Mouse (Mus musculus): ENCODE results near the gene Hspb9. TPM values are rescaled to one million over a fixed set of nuclear protein-coding genes. Genes with fewer than 3 reads are reported as not detected.

Gene Hspb9
- polyA plus RNA-seq, 1 experiment from 2014 or later, result 0.34 TPM

DNA sequence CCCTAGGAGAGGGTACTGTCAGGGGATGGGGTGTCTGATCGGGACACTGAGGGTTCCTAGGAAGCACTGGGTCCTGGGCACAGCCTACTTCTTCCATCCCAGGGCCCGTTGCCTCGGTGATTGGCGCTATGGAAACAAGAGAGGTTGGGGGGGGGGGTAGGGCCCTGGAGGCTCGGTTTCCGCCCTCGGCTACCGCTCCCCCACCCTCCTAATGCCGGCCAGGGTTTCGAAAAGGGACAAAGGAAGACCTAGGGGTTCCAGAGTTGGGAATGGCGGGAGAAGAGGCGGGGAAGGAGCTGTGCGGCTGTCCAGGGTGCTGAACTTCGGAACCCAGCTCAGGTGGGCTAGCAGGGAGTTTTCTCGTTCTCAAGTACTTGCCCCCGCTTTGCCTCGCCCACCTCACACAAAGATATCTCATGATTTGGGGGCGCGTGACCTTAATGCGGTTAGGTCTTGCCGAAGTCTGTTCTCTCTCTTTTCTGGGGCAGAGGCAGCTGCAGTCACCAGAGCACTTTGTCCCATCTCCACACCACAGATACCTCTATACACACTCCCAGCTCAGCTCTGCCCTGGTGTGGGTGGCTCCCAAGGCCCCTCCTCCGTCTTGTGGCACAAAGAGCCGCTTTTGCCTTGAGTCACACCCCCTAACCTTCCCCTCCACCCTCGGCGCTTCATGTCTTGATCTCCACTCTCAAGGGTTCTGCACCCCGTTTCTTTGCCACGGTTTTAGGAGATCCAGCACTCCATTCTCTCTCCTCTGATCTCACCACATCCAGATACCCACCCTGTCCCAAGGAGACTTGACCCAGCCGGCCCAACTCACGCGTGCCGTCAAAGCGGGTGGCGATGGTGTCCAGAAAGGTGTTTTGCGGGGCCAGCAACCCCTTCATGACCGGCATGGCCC, 45.3 kb downstream of the Hspb9 start:
- H3K36me3 ChIP-seq (ENCODE audit: control insufficient read depth, insufficient read depth, low read length), result peaks cover 8% of the 10 kb centered on the region
- no peaks in the 10 kb centered on the region for H3K9me3 ChIP-seq (ENCODE audit: control insufficient read depth, low read length)
- ATAC-seq, result peak; percentile 51
- peak overlapping the region; percentile 75 for H3K9ac ChIP-seq (ENCODE audit: low read depth, low read length)
- H3K27me3 ChIP-seq (replicated peaks; ENCODE audit: control insufficient read depth, insufficient read depth, low read length), result no peaks in the 10 kb centered on the region
- peak overlapping the region; percentile 81 for H3K4me2 ChIP-seq (ENCODE audit: low read length)
- H3K4me1 ChIP-seq (ENCODE audit: control insufficient read depth, insufficient read depth, low read depth, low read length), result peaks cover 12% of the 10 kb centered on the region
- peak overlapping the region; percentile 68 for H3K4me3 ChIP-seq (ENCODE audit: low read length)
- peak overlapping the region; percentile 67 for H3K27ac ChIP-seq (ENCODE audit: low read depth, low read length)
- WGBS, result 1% methylated on average over 35 of the region's 35 CpGs

DNA sequence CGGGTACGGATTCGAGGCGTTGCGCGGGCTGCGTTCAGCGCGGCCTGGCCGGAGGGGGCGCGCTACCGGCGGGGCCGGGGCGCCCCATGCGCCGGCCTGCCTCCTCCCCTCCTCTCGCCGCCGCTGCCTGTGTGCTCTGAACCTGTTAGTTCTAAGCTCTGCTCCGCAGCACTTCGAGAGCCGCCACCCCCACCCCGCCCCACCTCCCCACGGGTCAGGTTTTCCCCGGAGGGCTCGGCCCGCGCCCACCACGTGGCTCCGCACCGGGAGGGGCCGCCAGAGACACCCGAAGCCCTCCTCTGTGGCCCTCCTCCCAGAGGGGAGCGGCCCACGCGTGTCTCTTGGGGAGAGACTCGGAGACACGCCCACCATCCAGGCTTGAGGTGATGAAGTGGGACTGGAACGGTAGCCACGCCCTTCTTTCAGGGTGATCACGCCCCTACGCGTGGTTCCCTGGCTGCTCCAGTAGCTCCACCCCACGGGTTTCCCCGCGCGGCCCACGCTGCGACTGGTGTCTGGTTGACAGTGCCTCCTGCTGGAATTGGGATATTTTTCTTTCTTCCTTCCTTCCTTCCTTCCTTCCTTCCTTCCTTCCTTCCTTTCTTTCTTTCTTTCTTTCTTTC, 46.1 kb downstream of the Hspb9 start, which contains the start of gene Kcnh4:
Gene Kcnh4, minus strand, starts transcription at position 332 of the 623 bp plus-strand sequence.
- ATAC-seq, result peak; percentile 71
- peak within 1 kb of the TSS; percentile 75 for H3K9ac ChIP-seq (ENCODE audit: low read depth, low read length)
- under 1% methylated on average over 43 of the region's 51 CpGs for WGBS
- H3K27ac ChIP-seq (ENCODE audit: low read depth, low read length), result peak within 1 kb of the TSS; percentile 67
- no peaks in the 10 kb centered on the region for H3K9me3 ChIP-seq (ENCODE audit: control insufficient read depth, low read length)
- H3K4me1 ChIP-seq (ENCODE audit: control insufficient read depth, insufficient read depth, low read depth, low read length), result peaks cover 12% of the 10 kb centered on the region
- no peaks in the 10 kb centered on the region for H3K27me3 ChIP-seq (replicated peaks; ENCODE audit: control insufficient read depth, insufficient read depth, low read length)
- peaks cover 8% of the 10 kb centered on the region for H3K36me3 ChIP-seq (ENCODE audit: control insufficient read depth, insufficient read depth, low read length)
- H3K4me2 ChIP-seq (ENCODE audit: low read length), result peak within 1 kb of the TSS; percentile 81
- peak within 1 kb of the TSS; percentile 68 for H3K4me3 ChIP-seq (ENCODE audit: low read length)

DNA sequence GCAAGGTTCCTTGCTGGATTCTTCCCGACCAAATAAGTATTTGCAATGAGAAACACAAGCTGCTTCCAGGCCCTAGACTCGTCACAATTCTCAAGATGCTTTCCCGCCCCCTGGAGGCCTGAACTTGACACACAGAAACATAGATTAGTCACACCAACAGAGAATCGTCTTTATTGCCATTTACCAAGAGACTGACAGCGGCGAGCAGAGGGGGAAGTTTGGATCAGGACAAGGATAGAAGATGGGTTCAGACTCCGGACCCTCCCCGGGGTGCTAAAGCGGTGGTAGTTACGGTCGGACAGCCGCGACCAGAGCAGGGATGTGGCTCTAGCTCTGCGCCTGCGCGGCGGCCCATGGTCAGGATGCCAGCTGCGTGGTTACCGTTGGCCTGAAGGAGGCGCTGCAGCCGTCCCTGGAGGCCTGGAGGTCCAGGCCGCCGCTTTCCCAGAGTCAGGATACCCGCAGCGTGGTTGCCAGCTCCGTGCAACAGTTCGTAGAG, 47.9 kb downstream of the Hspb9 start:
- no peaks in the 10 kb centered on the region for H3K27me3 ChIP-seq (replicated peaks; ENCODE audit: control insufficient read depth, insufficient read depth, low read length)
- H3K4me2 ChIP-seq (ENCODE audit: low read length), result peak overlapping the region; percentile 66
- H3K4me3 ChIP-seq (ENCODE audit: low read length), result peak overlapping the region; percentile 48
- no peaks in the 10 kb centered on the region for H3K9me3 ChIP-seq (ENCODE audit: control insufficient read depth, low read length)
- no peaks in the 10 kb centered on the region for H3K36me3 ChIP-seq (ENCODE audit: control insufficient read depth, insufficient read depth, low read length)
- ATAC-seq, result peak; percentile 57
- WGBS, result under 1% methylated on average over 27 of the region's 27 CpGs
- peak overlapping the region; percentile 60 for H3K27ac ChIP-seq (ENCODE audit: low read depth, low read length)
- H3K4me1 ChIP-seq (ENCODE audit: control insufficient read depth, insufficient read depth, low read depth, low read length), result peaks cover 12% of the 10 kb centered on the region
- peak overlapping the region; percentile 62 for H3K9ac ChIP-seq (ENCODE audit: low read depth, low read length)

DNA sequence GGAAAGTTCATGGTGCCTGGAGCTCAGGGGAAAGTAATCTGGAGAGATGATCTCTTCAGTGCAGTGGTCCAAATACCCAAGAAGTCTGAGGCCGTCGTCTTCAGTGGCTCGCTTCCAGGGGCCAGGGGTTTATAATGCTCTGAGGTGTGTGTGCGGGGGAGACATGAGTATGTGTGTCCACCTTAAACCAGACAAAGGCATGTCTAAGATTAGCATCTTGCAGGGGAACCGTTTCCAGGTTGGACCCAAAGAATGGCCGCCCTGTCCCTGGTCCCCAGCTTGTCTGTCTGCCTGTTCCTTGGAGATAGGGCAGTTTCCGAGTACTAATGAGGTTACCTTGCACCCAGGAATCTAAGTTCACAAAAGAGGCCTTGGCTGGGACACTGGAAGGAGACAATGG, 49.2 kb downstream of the Hspb9 start, which contains the start of gene Hcrt:
Gene Hcrt, minus strand, starts transcription at position 101 of the 400 bp plus-strand sequence.
- Histone ChIP-seq H3K36me3 (ENCODE audit: control insufficient read depth, insufficient read depth, low read length) (no peaks in the 10 kb centered on the region), H3K4me1 (ENCODE audit: control insufficient read depth, insufficient read depth, low read depth, low read length) (peaks cover 11% of the 10 kb centered on the region), H3K27ac (ENCODE audit: low read depth, low read length) (no peak within 1 kb of the TSS; the same call in 1 of the 2 replicates), H3K4me2 (ENCODE audit: low read length) (peak within 1 kb of the TSS; percentile 66), H3K9me3 (ENCODE audit: control insufficient read depth, low read length) (no peaks in the 10 kb centered on the region), H3K4me3 (ENCODE audit: low read length) (peak within 1 kb of the TSS; percentile 48), H3K9ac (ENCODE audit: low read depth, low read length) (peak within 1 kb of the TSS; percentile 62), H3K27me3 (replicated peaks; ENCODE audit: control insufficient read depth, insufficient read depth, low read length) (no peaks in the 10 kb centered on the region)
- no peak for ATAC-seq
- WGBS, result 83% methylated on average over 7 of the region's 7 CpGs

Other genes starting within 250 kb of the Hspb9 start
- 9.1 and 10.4 TPM in 2 replicates for gene Klhl11, start 241.1 kb upstream of the Hspb9 start, polyA plus RNA-seq (2015; fragmentation: Nextera tagmentation; extraction: Ambion mirVana)
- 215 and 253 TPM in 2 replicates for gene Acly, start 185.8 kb upstream of the Hspb9 start, polyA plus RNA-seq (2015; fragmentation: Nextera tagmentation; extraction: Ambion mirVana)
- gene Ttc25, start 168.2 kb upstream of the Hspb9 start, polyA plus RNA-seq (2015; fragmentation: Nextera tagmentation; extraction: Ambion mirVana), result 2.2 and 2.5 TPM in 2 replicates
- 72.6 and 85.0 TPM in 2 replicates for gene Cnp, start 138.9 kb upstream of the Hspb9 start, polyA plus RNA-seq (2015; fragmentation: Nextera tagmentation; extraction: Ambion mirVana)
- gene Nkiras2, start 94.6 kb upstream of the Hspb9 start, polyA plus RNA-seq (2015; fragmentation: Nextera tagmentation; extraction: Ambion mirVana), result 99.1 and 103 TPM in 2 replicates
- 290 and 293 TPM in 2 replicates for gene Dnajc7, start 93.7 kb upstream of the Hspb9 start, polyA plus RNA-seq (2015; fragmentation: Nextera tagmentation; extraction: Ambion mirVana)
- 2.0 and 2.3 TPM in 2 replicates for gene Zfp385c, start 21.4 kb upstream of the Hspb9 start, polyA plus RNA-seq (2015; fragmentation: Nextera tagmentation; extraction: Ambion mirVana)
- 2.5 and 2.6 TPM in 2 replicates for gene Dhx58, start 9.6 kb upstream of the Hspb9 start, polyA plus RNA-seq (2015; fragmentation: Nextera tagmentation; extraction: Ambion mirVana)
- 62.2 and 67.8 TPM in 2 replicates for gene Kat2a, start 1.4 kb upstream of the Hspb9 start, polyA plus RNA-seq (2015; fragmentation: Nextera tagmentation; extraction: Ambion mirVana)
- gene Rab5c, start 24.4 kb downstream of the Hspb9 start, polyA plus RNA-seq (2015; fragmentation: Nextera tagmentation; extraction: Ambion mirVana), result 43.7 and 43.8 TPM in 2 replicates
- gene Kcnh4, start 46.1 kb downstream of the Hspb9 start, polyA plus RNA-seq (2015; fragmentation: Nextera tagmentation; extraction: Ambion mirVana), result 8.9 and 10.0 TPM in 2 replicates
- 0.48 and 0.59 TPM in 2 replicates for gene Hcrt, start 49.1 kb downstream of the Hspb9 start, polyA plus RNA-seq (2015; fragmentation: Nextera tagmentation; extraction: Ambion mirVana)
- 8.2 and 9.6 TPM in 2 replicates for gene Ghdc, start 57.1 kb downstream of the Hspb9 start, polyA plus RNA-seq (2015; fragmentation: Nextera tagmentation; extraction: Ambion mirVana)
- gene Stat5b, start 136.9 kb downstream of the Hspb9 start, polyA plus RNA-seq (2015; fragmentation: Nextera tagmentation; extraction: Ambion mirVana), result 15.0 and 18.9 TPM in 2 replicates
- gene Stat5a, start 145.5 kb downstream of the Hspb9 start, polyA plus RNA-seq (2015; fragmentation: Nextera tagmentation; extraction: Ambion mirVana), result 1.8 and 2.4 TPM in 2 replicates
- 49.2 and 49.5 TPM in 2 replicates for gene Stat3, start 225.7 kb downstream of the Hspb9 start, polyA plus RNA-seq (2015; fragmentation: Nextera tagmentation; extraction: Ambion mirVana)

All from hindbrain, embryonic 16.5 days (tissue).